In the genomic region with DNA sequence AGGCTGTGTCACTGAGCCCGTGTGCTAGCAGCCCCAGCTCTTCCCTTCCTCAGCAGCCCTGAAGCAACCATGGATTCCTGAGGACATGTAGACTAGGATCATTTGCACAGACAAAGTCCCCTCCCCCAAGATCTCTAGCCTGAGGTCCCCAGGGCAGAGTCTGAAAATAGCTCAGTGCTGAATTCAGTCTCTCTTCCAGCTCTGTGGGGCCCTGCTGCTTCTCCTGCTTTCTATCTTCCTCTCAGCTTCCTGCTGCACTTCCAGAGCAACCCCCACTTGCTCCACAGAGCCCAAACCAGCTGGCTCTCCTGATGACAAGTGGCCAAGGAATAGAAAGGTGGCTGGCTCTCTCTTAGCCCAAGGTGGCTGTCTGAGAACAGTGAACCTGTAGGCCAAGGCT, we compare ENCODE assay signal across 10 mouse cellular contexts.
DNase-seq lines count a peak whose midpoint lies in the region; ATAC-seq lines count a peak whose summit lies in the region.
"Had no signal": no experiment of that assay in that cellular context is flagged by ENCODE, and none has a peak within 500 bp of the region (broad histone marks: within the 10 kb centered on the region; RNA-seq: fewer than 3 reads in every experiment).

No protein-coding gene starts in this region.

- H3K27me3 ChIP-seq in heart, embryonic 11.5 days (ENCODE audit: control insufficient read depth, insufficient read depth, low read length): no peaks in the 10 kb centered on the region
- no peaks in the 10 kb centered on the region for H3K27me3 ChIP-seq in liver, embryonic 16.5 days (ENCODE audit: control insufficient read depth, insufficient read depth, low read depth, low read length)

- H3K9me3 ChIP-seq in heart, embryonic 11.5 days (replicated peaks; ENCODE audit: control insufficient read depth, low read length): no peaks in the 10 kb centered on the region
- no peaks in the 10 kb centered on the region for H3K9me3 ChIP-seq in liver, embryonic 16.5 days (replicated peaks; ENCODE audit: control insufficient read depth, low read length)
- H3K9me3 ChIP-seq: lung, embryonic 15.5 days had no signal

- peak; percentile 58; the same call in 1 of the 2 replicates for ATAC-seq in heart, embryonic 11.5 days (replicated peaks; ENCODE audit: insufficient number of reproducible peaks, low FRiP score, low TSS enrichment)
- peak; percentile 35; the same call in 1 of the 2 replicates for ATAC-seq in liver, embryonic 16.5 days (ENCODE audit: low read depth)

- DNase-seq in heart, adult 11 months: peak; percentile 96
- DNase-seq in heart, postnatal 36 days: no peak
- DNase-seq in cerebellum, adult 11-12 months: peak; percentile 87
- no peak for DNase-seq in left cerebral cortex, postnatal 25 days (ENCODE audit: low spot score in 2 of 2)
- DNase-seq in layer of hippocampus, adult 18-20 months (ENCODE audit: low spot score in 2 of 2): no peak
- no peak for DNase-seq in thymus, adult 18-20 months

- peak overlapping the region; percentile 39; the same call in 1 of the 2 replicates for H3K9ac ChIP-seq in heart, embryonic 11.5 days (ENCODE audit: low read depth, low read length)
- no peak overlapping the region for H3K9ac ChIP-seq in liver, embryonic 16.5 days (ENCODE audit: low read depth, low read length)
- H3K9ac ChIP-seq: lung, embryonic 15.5 days had no signal

- no peak overlapping the region for H3K4me3 ChIP-seq in heart, embryonic 11.5 days (ENCODE audit: low read depth, low read length)
- no peak overlapping the region for H3K4me3 ChIP-seq in liver, embryonic 16.5 days (ENCODE audit: low read depth, low read length)
- H3K4me3 ChIP-seq: erythroblast, embryonic 14.5 days; lung, embryonic 15.5 days had no signal

- intact Hi-C loops in heart, postnatal 36 days (cut with DNase I): no loop called here
- intact Hi-C loops in left cerebral cortex, postnatal 25 days (cut with DNase I): no loop called here

- H3K27ac ChIP-seq in heart, embryonic 11.5 days (ENCODE audit: low read depth, low read length): peak overlapping the region; percentile 95
- no peak overlapping the region for H3K27ac ChIP-seq in liver, embryonic 16.5 days (ENCODE audit: low read length)
- H3K27ac ChIP-seq: lung, embryonic 15.5 days had no signal

- peaks cover 58% of the 10 kb centered on the region for H3K4me1 ChIP-seq in heart, embryonic 11.5 days (ENCODE audit: control insufficient read depth, insufficient read depth, low read length)
- peaks cover 14% of the 10 kb centered on the region for H3K4me1 ChIP-seq in liver, embryonic 16.5 days (ENCODE audit: control insufficient read depth, low read depth, low read length)

- peak overlapping the region; percentile 38 for H3K4me2 ChIP-seq in heart, embryonic 11.5 days
- no peak overlapping the region for H3K4me2 ChIP-seq in liver, embryonic 16.5 days (ENCODE audit: low read depth, low read length)
- H3K4me2 ChIP-seq: lung, embryonic 15.5 days had no signal

- WGBS in heart, embryonic 11.5 days (ENCODE audit: insufficient replicate concordance): 0% methylated on average over 1 of the region's 1 CpGs
- 30% methylated on average over 1 of the region's 1 CpGs for WGBS in liver, embryonic 16.5 days (ENCODE audit: insufficient replicate concordance)

- no peaks in the 10 kb centered on the region for H3K36me3 ChIP-seq in heart, embryonic 11.5 days (ENCODE audit: control insufficient read depth, insufficient read depth, low read length)
- no peaks in the 10 kb centered on the region for H3K36me3 ChIP-seq in liver, embryonic 16.5 days (ENCODE audit: control insufficient read depth, insufficient read depth)
- H3K36me3 ChIP-seq: lung, embryonic 15.5 days had no signal

Comparison
In these comparisons a context has a peak if more than half of its experiments do, and no peak if none do; other contexts are left out.
1. DNase-seq: peak in heart, adult 11 months (single experiment) and cerebellum, adult 11-12 months (single experiment); none in heart, postnatal 36 days (0 of 2), left cerebral cortex, postnatal 25 days (0 of 2), layer of hippocampus, adult 18-20 months (0 of 2) and thymus, adult 18-20 months (0 of 2).